Mouse (Mus musculus): ENCODE data around the gene S100pbp. TPM values are rescaled to one million over a fixed set of nuclear protein-coding genes. Genes with fewer than 3 reads are reported as not detected.

Gene S100pbp
- polyA plus RNA-seq, 1 experiment from 2014 or later = 14.6 TPM

DNA sequence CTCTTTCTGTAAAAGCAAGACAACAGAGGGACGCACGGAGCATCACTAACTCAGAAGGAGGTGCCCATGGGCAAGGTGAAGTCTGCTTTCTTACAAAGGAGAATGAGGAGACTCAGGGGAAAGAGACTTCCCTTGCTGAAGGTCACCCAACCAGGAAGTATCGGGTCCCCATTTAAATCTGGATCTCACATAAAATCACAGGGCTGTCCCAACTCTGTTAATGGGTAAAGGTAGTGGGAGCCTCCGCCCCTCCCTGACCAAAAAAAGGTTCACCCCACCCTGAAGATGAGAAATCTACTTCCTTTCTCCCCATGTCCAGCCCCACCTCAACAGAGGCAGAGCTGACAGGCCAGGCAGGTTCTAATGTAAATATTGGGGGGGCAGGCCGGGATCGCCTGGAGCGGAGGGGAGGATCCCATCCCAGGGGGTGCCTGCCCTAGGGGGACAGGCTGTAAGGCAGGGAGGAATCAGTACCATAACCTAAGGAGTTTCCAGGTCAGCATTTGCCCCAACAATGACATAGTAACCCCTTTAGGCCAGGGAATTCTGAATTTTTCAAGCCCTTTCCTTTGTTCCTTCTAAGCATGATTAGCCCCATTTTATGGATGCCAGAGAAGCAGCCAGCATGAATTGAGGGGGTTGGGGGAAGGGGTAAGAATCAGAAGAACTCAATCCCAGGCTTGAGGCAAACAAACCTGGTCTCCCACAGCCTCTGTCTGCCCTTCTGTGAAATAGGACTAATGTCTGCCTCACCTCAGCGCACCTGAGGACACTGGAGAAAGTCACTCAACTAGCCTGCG is 43.2 kb upstream of the S100pbp start:
- no peak for DNase-seq (ENCODE audit: low spot score)
- Histone ChIP-seq H3K4me2 (ENCODE audit: low read length) (no peak overlapping the region), H3K27me3 (replicated peaks; ENCODE audit: control insufficient read depth, insufficient read depth, low read length) (no peaks in the 10 kb centered on the region), H3K9me3 (ENCODE audit: control insufficient read depth, low read length) (no peaks in the 10 kb centered on the region), H3K36me3 (ENCODE audit: control insufficient read depth, insufficient read depth, low read length) (no peaks in the 10 kb centered on the region), H3K9ac (ENCODE audit: low read length) (no peak overlapping the region), H3K4me1 (replicated peaks; ENCODE audit: control insufficient read depth, insufficient read depth, low read length) (peaks cover 12% of the 10 kb centered on the region), H3K27ac (ENCODE audit: low read depth) (peak overlapping the region; percentile 78), H3K4me3 (ENCODE audit: low read depth, low read length) (no peak overlapping the region)
- ATAC-seq (replicated peaks; ENCODE audit: low FRiP score, low TSS enrichment, low read depth) = peak; percentile 36; the same call in 1 of the 2 replicates
- WGBS = 50% methylated on average over 9 of the region's 9 CpGs

DNA sequence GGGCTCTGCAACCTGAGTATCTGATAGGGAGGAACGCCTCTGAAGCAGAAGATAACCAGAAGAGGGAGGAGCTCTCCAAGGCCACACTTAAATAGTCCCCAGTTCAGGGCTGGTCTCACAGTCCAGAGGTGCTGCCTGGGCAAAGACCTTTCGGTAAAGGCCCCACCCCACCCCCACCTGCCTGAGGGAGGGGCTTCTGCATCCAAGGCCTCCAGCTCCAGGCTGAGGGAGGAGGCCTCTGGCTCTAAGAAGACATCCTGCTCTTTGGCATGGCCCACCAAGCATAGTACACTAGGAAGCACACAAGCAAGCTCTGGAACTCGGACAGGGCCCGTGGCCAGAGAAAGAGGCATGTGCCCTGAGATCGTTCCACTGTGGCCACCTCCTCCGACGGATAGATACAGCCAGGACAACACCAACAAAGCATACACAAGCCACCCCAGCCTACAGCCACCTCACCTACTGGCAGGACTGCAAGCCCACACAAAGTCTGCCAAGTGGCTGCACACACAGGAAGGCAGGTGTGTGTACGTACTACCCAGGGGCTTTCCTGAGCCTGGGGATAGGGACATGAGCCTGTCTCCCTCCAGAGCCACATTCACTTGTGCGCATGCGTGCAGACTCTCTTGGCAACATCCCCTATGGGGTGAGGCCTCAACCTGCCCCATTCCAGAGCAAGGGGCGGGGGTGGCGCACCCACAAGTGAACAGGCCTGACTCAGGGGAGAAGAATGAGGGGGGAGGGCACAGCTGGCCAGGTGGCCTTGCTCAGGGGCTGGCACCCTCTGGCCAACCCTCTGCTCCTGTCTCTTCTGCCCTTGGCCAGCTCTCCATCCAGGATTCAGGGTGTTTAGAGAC is 42.3 kb upstream of the S100pbp start:
- Histone ChIP-seq H3K36me3 (ENCODE audit: control insufficient read depth, insufficient read depth, low read length) (no peaks in the 10 kb centered on the region), H3K27me3 (replicated peaks; ENCODE audit: control insufficient read depth, insufficient read depth, low read length) (no peaks in the 10 kb centered on the region), H3K9me3 (ENCODE audit: control insufficient read depth, low read length) (no peaks in the 10 kb centered on the region), H3K9ac (ENCODE audit: low read length) (no peak overlapping the region), H3K4me3 (ENCODE audit: low read depth, low read length) (no peak overlapping the region), H3K4me2 (ENCODE audit: low read length) (peak overlapping the region; percentile 26), H3K4me1 (replicated peaks; ENCODE audit: control insufficient read depth, insufficient read depth, low read length) (peaks cover 16% of the 10 kb centered on the region), H3K27ac (ENCODE audit: low read depth) (peak overlapping the region; percentile 78)
- peak; percentile 71 for DNase-seq (ENCODE audit: low spot score)
- 54% methylated on average over 12 of the region's 12 CpGs for WGBS
- peak; percentile 77 for ATAC-seq (replicated peaks; ENCODE audit: low FRiP score, low TSS enrichment, low read depth)

DNA sequence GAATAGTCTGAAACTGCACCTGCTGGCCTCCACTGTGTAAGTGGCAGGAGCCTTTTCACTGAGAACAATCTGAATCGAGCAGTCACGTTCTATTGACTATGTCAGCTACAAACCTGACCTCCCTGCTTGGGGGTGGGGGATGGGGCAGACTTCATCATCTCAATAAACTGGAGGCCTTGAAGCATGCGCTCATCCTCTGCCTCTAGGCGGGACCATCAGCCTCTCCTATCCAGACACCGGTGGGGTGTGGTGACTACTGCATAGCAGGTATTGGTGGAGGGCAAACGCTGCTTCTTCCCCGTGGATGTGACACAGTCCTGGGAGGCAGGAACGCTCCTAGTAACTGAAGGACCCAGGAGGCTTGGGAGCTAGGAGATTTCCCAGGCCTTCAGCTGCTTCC is 41.4 kb upstream of the S100pbp start:
- 0 out of 2 replicates have a peak, but pooled peaks have one; percentile 18 for ATAC-seq (replicated peaks; ENCODE audit: low FRiP score, low TSS enrichment, low read depth)
- no peaks in the 10 kb centered on the region for H3K27me3 ChIP-seq (replicated peaks; ENCODE audit: control insufficient read depth, insufficient read depth, low read length)
- 61% methylated on average over 8 of the region's 8 CpGs for WGBS
- H3K4me3 ChIP-seq (ENCODE audit: low read depth, low read length) = no peak overlapping the region
- no peaks in the 10 kb centered on the region for H3K36me3 ChIP-seq (ENCODE audit: control insufficient read depth, insufficient read depth, low read length)
- H3K4me2 ChIP-seq (ENCODE audit: low read length) = no peak overlapping the region
- no peak for DNase-seq (ENCODE audit: low spot score)
- no peak overlapping the region for H3K9ac ChIP-seq (ENCODE audit: low read length)
- H3K9me3 ChIP-seq (ENCODE audit: control insufficient read depth, low read length) = no peaks in the 10 kb centered on the region
- peaks cover 21% of the 10 kb centered on the region for H3K4me1 ChIP-seq (replicated peaks; ENCODE audit: control insufficient read depth, insufficient read depth, low read length)
- peak overlapping the region; percentile 78 for H3K27ac ChIP-seq (ENCODE audit: low read depth)

DNA sequence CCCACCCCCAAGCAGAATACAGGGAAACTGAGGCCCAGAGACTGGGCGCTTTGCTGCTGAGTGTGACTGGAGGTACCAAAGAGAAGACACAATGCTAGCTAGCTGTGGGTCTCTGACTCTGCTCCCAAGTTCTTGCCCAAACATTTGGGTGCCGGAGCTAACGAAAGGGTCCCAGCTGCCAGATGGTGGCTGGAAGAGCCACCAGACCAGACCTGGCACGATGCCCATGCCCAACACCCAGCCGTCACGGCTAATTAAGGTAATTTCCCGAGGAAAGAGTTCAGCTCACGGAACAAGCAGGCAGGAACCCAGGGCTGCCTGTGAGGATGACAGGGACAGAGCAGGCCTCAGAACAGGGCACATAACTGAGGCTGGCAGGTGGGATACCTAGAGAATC is 38.5 kb upstream of the S100pbp start:
- Histone ChIP-seq H3K4me1 (replicated peaks; ENCODE audit: control insufficient read depth, insufficient read depth, low read length) (peaks cover 27% of the 10 kb centered on the region), H3K9me3 (ENCODE audit: control insufficient read depth, low read length) (no peaks in the 10 kb centered on the region), H3K4me3 (ENCODE audit: low read depth, low read length) (no peak overlapping the region), H3K4me2 (ENCODE audit: low read length) (peak overlapping the region; percentile 23), H3K27ac (ENCODE audit: low read depth) (no peak overlapping the region), H3K9ac (ENCODE audit: low read length) (no peak overlapping the region), H3K36me3 (ENCODE audit: control insufficient read depth, insufficient read depth, low read length) (peaks cover 14% of the 10 kb centered on the region), H3K27me3 (replicated peaks; ENCODE audit: control insufficient read depth, insufficient read depth, low read length) (0 out of 2 replicates have a peak, but pooled peaks cover 8% of the 10 kb centered on the region)
- ATAC-seq (replicated peaks; ENCODE audit: low FRiP score, low TSS enrichment, low read depth) (no peak), DNase-seq (ENCODE audit: low spot score) (no peak)
- WGBS = 43% methylated on average over 8 of the region's 8 CpGs

DNA sequence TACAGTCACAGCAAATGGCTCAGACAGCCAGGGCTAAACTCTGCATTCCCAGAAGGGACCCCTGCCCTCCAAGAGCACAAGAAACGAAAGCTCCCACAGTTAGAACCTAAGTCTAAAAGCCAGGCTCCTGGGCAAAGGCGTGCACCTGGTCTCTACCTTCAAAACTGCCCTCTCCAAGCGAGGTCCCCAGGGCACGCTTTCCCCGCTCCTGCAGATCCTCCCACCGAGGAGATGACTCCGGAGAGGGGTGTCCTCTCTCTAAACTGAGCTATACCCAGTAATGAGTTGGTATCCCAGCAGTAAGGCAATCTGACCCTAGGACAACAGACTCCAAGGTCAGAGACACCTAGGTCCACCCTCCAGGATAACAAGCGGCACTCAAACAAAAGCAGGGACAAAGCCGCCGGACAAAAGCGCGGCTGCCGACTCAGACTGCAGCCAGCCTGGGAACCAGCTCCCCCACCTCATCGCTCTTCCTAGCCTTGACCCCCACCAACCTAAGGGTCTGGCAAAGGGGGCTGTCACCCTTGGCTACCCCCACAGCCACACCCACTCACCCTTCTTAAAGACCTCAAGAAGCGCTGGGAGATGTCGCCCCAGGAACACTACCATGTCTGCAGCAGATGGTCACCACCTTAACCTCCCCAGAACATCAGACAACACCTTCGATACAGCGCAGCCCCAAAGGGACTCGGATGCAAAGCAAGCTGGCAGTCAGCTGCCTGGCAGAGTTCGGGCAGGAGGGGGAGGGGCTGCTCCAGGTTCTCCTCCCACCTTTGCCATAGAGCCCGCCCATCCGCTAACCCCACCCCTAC is 37.9 kb upstream of the S100pbp start:
- Histone ChIP-seq H3K4me2 (ENCODE audit: low read length) (peak overlapping the region; percentile 23), H3K27ac (ENCODE audit: low read depth) (no peak overlapping the region), H3K9me3 (ENCODE audit: control insufficient read depth, low read length) (no peaks in the 10 kb centered on the region), H3K27me3 (replicated peaks; ENCODE audit: control insufficient read depth, insufficient read depth, low read length) (0 out of 2 replicates have a peak, but pooled peaks cover 9% of the 10 kb centered on the region), H3K36me3 (ENCODE audit: control insufficient read depth, insufficient read depth, low read length) (peaks cover 14% of the 10 kb centered on the region), H3K9ac (ENCODE audit: low read length) (no peak overlapping the region), H3K4me3 (ENCODE audit: low read depth, low read length) (no peak overlapping the region), H3K4me1 (replicated peaks; ENCODE audit: control insufficient read depth, insufficient read depth, low read length) (peaks cover 28% of the 10 kb centered on the region)
- no peak for ATAC-seq (replicated peaks; ENCODE audit: low FRiP score, low TSS enrichment, low read depth)
- WGBS = 14% methylated on average over 22 of the region's 22 CpGs
- no peak for DNase-seq (ENCODE audit: low spot score)

DNA sequence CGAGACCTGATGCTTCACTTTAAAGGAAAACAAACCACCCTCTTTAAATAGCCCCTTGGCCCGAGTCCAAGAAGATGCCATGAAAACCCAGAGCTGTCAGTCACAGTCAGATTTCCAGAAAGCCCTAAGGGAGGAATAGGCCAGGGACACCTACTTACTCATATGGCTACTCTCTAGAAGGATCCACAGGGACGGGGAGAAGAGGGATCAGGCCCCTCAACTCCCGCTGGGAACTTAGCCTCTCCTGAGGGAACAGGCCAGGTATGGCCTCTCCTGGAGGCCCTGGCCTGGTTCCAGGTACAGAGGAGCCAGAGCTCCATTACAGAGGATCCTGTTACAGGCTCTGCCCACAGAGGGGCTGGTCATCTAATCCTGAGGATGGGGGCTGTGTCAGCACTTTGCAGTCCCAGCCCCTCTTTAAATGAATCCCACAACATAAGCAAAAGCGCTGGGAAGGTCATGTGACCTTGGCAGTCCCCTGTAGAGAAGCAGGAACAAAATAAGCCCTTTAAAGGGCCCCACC is 37.0 kb upstream of the S100pbp start:
- no peak for DNase-seq (ENCODE audit: low spot score)
- H3K4me1 ChIP-seq (replicated peaks; ENCODE audit: control insufficient read depth, insufficient read depth, low read length) = peaks cover 28% of the 10 kb centered on the region
- H3K9ac ChIP-seq (ENCODE audit: low read length) = no peak overlapping the region
- H3K4me2 ChIP-seq (ENCODE audit: low read length) = peak overlapping the region; percentile 23
- 0 out of 2 replicates have a peak, but pooled peaks cover 9% of the 10 kb centered on the region for H3K27me3 ChIP-seq (replicated peaks; ENCODE audit: control insufficient read depth, insufficient read depth, low read length)
- no peaks in the 10 kb centered on the region for H3K9me3 ChIP-seq (ENCODE audit: control insufficient read depth, low read length)
- no peak for ATAC-seq (replicated peaks; ENCODE audit: low FRiP score, low TSS enrichment, low read depth)
- H3K36me3 ChIP-seq (ENCODE audit: control insufficient read depth, insufficient read depth, low read length) = peaks cover 14% of the 10 kb centered on the region
- H3K4me3 ChIP-seq (ENCODE audit: low read depth, low read length) = no peak overlapping the region
- no peak overlapping the region for H3K27ac ChIP-seq (ENCODE audit: low read depth)
- 21% methylated on average over 5 of the region's 5 CpGs for WGBS

DNA sequence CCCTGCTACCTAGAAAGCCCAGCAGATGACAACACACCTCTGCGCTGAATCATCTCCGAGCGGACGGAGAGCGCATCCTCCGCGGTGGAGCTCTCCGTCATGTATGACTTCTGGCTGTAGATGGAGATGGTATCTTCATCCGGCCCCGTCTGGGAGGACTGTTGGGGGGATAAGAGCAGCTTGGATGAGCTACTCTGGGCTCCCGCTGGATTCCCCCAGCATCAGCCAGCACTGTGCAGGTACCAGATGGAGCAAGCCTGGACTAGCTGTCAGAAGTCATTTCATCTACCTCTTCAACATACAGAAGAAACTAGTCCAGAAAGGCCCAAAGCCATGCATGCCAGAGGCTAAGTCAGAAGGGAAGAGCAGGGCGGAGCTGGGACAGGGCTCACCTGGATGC is 35.8 kb upstream of the S100pbp start:
- Histone ChIP-seq H3K4me1 (replicated peaks; ENCODE audit: control insufficient read depth, insufficient read depth, low read length) (peaks cover 28% of the 10 kb centered on the region), H3K27ac (ENCODE audit: low read depth) (no peak overlapping the region), H3K4me2 (ENCODE audit: low read length) (no peak overlapping the region), H3K36me3 (ENCODE audit: control insufficient read depth, insufficient read depth, low read length) (peaks cover 25% of the 10 kb centered on the region), H3K27me3 (replicated peaks; ENCODE audit: control insufficient read depth, insufficient read depth, low read length) (0 out of 2 replicates have a peak, but pooled peaks cover 9% of the 10 kb centered on the region), H3K9me3 (ENCODE audit: control insufficient read depth, low read length) (no peaks in the 10 kb centered on the region), H3K4me3 (ENCODE audit: low read depth, low read length) (no peak overlapping the region), H3K9ac (ENCODE audit: low read length) (no peak overlapping the region)
- WGBS = 92% methylated on average over 12 of the region's 12 CpGs
- DNase-seq (ENCODE audit: low spot score) (no peak), ATAC-seq (replicated peaks; ENCODE audit: low FRiP score, low TSS enrichment, low read depth) (no peak)

Data from intestine, embryonic 14.5 days (tissue).